Mouse (Mus musculus) embryonic fibroblast, embryonic 13.5 days (primary cell): Measurements from ENCODE around the gene Phlpp1.

Experiments used
- CTCF ChIP-seq: IDR thresholded peaks from 2 replicates; pipeline ENCODE4 v1.5.1; 2011; ENCODE audit warnings: mild to moderate bottlenecking, control low read depth, low read length, moderate library complexity, borderline replicate concordance; ENCODE audit not compliant: insufficient read depth
- POLR2A ChIP-seq: IDR thresholded peaks from 2 replicates; pipeline ENCODE4 v1.6.1; 2011; ENCODE audit warnings: low read depth, mild to moderate bottlenecking, control low read depth, low read length, moderate library complexity

GRCm38 (mm10) chr1:106268028-106268799, 96.7 kb downstream of the Phlpp1 start:
- TF ChIP-seq CTCF (no peak), POLR2A (no peak)
